Mouse (Mus musculus): ENCODE results near the gene Btc.

Btc gene

GRCm38 (mm10) chr5:91321840-91322239 is 81.0 kb downstream of the Btc start:
- no peak for DNase-seq (ENCODE audit: low read depth, low spot score)

- no peak for DNase-seq (ENCODE audit: low read depth, low spot score)
These were observed 82.4 kb downstream of the Btc start for GRCm38 (mm10) chr5:91320348-91320747.

- no peak for DNase-seq (ENCODE audit: low read depth, low spot score)
These were observed 88.8 kb downstream of the Btc start for GRCm38 (mm10) chr5:91313971-91314370.

GRCm38 (mm10) chr5:91311767-91312166 is 91.0 kb downstream of the Btc start:
- DNase-seq (ENCODE audit: low read depth, low spot score): no peak

GRCm38 (mm10) chr5:91308576-91308975 is 94.2 kb downstream of the Btc start:
- no peak for DNase-seq (ENCODE audit: low read depth, low spot score)

GRCm38 (mm10) chr5:91307907-91308306 is 94.9 kb downstream of the Btc start:
- DNase-seq (ENCODE audit: low read depth, low spot score): peak; percentile 30

Data from embryo, embryonic 11.5 days (tissue).